Mouse (Mus musculus): ENCODE results near the gene Itpkb. TPM values are rescaled to one million over a fixed set of nuclear protein-coding genes. Genes with fewer than 3 reads are reported as not detected.
A peak's percentile ranks its signal among the peaks of the same experiment; 100 is the strongest.

Itpkb gene
- polyA plus RNA-seq, 1 experiment from 2014 or later: 3.4 TPM

- no peak overlapping the region for H3K4me2 ChIP-seq
- 53% methylated on average over 4 of the region's 4 CpGs for WGBS
- H3K27ac ChIP-seq: no peak overlapping the region
- H3K27me3 ChIP-seq: peaks cover 10% of the 10 kb centered on the region
- no peak overlapping the region for H3K4me3 ChIP-seq
- H3K4me1 ChIP-seq (replicated peaks): peaks cover 8% of the 10 kb centered on the region; the same call in 1 of the 2 replicates
- H3K9me3 ChIP-seq: no peaks in the 10 kb centered on the region
- H3K36me3 ChIP-seq: no peaks in the 10 kb centered on the region
- H3K9ac ChIP-seq: no peak overlapping the region
- no peak for ATAC-seq (ENCODE audit: low FRiP score)
Measured at GRCm38 (mm10) chr1:180300997-180301396, 29.3 kb upstream of the Itpkb start.

DNA sequence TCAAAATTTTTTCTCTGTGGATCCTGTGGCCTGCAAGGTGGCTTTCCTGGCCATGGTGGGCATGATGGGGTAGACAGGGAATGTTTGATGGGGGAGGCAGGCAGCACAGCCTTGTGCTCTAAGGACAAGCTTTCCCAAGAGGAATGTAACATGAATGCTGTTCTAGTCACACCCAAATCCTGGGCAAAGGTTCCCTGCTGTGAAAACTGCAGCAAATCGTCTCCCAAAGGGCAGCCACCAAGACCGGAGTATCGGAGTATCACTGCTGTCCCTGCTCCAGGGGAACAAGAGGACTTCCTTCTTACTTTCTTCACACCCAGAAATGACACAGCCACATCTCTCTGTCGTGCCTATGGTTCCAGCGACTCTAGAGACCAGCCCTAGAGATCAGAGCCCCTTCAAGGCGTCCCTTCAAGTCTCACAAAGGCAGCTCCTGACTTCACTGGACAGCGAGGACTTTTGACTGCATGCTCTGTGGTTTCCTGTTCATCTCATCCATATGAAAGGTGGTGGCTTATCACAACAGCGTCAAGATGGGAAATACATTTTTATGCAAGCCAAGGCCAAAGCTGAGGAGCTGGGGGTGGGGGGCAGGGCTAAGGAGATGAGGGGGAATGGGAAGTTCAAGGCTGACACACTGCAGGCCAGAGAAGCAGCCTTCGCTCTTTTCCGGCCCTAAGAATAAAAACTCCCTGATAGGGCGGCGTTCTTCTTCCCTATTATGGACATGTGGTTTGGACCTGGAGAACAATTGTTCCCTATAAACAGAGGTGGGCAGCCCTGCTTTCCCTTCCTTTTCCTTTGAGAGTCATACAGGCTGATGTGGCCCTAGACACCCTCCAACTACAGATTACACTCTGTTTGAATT lies 27.8 kb upstream of the Itpkb start:
- Histone ChIP-seq H3K4me3 (no peak overlapping the region), H3K27ac (no peak overlapping the region), H3K9me3 (no peaks in the 10 kb centered on the region), H3K4me2 (no peak overlapping the region), H3K4me1 (replicated peaks) (peaks cover 8% of the 10 kb centered on the region; the same call in 1 of the 2 replicates), H3K36me3 (no peaks in the 10 kb centered on the region), H3K27me3 (peaks cover 11% of the 10 kb centered on the region), H3K9ac (no peak overlapping the region)
- 59% methylated on average over 12 of the region's 12 CpGs for WGBS
- no peak for ATAC-seq (ENCODE audit: low FRiP score)

DNA sequence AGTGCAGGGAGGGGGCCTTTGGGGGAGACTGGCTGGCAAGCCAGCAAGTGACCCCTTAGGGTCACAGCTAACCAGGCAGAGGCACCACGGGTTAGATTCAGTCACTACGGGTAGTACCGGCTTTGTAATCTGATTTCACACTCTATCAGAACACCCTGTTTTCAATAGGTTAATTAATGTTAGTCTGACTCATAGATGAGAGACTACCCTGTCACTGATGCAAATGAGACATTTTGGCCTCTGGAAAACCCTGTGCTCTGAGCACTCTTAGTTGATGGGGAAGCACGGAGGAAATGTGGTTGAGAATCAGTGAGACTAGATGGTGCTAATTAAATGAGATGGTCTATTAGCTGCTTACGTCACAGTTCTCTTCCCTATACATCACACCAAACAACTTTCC lies 26.7 kb upstream of the Itpkb start:
- no peak overlapping the region for H3K9ac ChIP-seq
- no peak overlapping the region for H3K4me2 ChIP-seq
- H3K4me3 ChIP-seq: no peak overlapping the region
- WGBS: 33% methylated on average over 5 of the region's 5 CpGs
- no peak for ATAC-seq (ENCODE audit: low FRiP score)
- no peaks in the 10 kb centered on the region for H3K36me3 ChIP-seq
- no peaks in the 10 kb centered on the region for H3K9me3 ChIP-seq
- H3K27ac ChIP-seq: no peak overlapping the region
- peaks cover 14% of the 10 kb centered on the region for H3K4me1 ChIP-seq (replicated peaks)
- H3K27me3 ChIP-seq: peaks cover 13% of the 10 kb centered on the region

DNA sequence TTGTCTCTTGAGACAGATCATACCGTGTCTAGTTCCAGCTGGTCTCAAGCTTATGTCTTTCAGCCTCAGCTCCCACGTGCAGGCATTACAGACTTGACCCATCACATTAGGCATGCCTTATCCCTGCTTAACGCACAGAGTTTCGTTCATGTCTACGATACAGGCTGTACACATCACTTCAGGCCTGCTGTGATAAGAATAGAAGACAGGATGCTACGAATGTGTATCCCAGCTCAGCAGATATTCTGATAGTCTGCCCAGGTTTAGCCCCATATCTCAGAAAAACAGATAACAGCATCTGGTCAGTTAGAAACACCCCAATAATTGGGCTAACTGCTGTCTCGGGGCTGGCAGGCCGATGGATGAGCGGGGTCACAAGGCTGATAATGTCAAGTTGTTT lies 23.4 kb upstream of the Itpkb start:
- Histone ChIP-seq H3K4me3 (no peak overlapping the region), H3K36me3 (no peaks in the 10 kb centered on the region), H3K9me3 (no peaks in the 10 kb centered on the region), H3K27me3 (peaks cover 16% of the 10 kb centered on the region), H3K27ac (no peak overlapping the region), H3K9ac (no peak overlapping the region), H3K4me2 (no peak overlapping the region), H3K4me1 (replicated peaks) (peaks cover 11% of the 10 kb centered on the region)
- WGBS: 84% methylated on average over 9 of the region's 9 CpGs
- no peak for ATAC-seq (ENCODE audit: low FRiP score)

DNA sequence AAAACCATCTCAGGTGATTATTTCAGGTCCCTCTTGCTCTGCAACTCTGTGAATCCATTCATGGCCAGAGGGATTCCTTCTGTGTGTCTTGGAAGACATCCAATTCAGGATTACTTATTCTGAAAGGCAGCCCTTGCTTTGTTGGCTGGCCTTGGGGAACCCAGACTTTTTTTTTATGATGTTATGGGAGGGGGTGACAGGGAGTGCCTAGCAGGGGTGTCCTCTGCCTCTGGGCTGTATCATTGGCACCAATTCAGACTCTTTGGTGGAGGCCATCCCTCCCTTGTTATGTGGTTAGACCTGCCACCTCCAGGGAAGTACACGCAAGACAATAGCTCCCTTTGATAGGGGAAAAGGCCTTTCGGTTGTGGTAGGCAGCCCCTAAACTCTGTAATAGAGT lies 22.6 kb upstream of the Itpkb start:
- no peaks in the 10 kb centered on the region for H3K36me3 ChIP-seq
- H3K9me3 ChIP-seq: no peaks in the 10 kb centered on the region
- no peak overlapping the region for H3K27ac ChIP-seq
- H3K4me3 ChIP-seq: no peak overlapping the region
- 53% methylated on average over 2 of the region's 2 CpGs for WGBS
- peaks cover 9% of the 10 kb centered on the region for H3K27me3 ChIP-seq
- no peak overlapping the region for H3K4me2 ChIP-seq
- peaks cover 18% of the 10 kb centered on the region for H3K4me1 ChIP-seq (replicated peaks)
- H3K9ac ChIP-seq: no peak overlapping the region
- no peak for ATAC-seq (ENCODE audit: low FRiP score)

- Histone ChIP-seq H3K4me3 (no peak overlapping the region), H3K9me3 (no peaks in the 10 kb centered on the region), H3K27ac (no peak overlapping the region), H3K9ac (no peak overlapping the region), H3K27me3 (peaks cover 6% of the 10 kb centered on the region), H3K4me2 (no peak overlapping the region), H3K36me3 (no peaks in the 10 kb centered on the region), H3K4me1 (replicated peaks) (peaks cover 26% of the 10 kb centered on the region)
- no peak for ATAC-seq (ENCODE audit: low FRiP score)
- WGBS: 74% methylated on average over 4 of the region's 4 CpGs
Measured at GRCm38 (mm10) chr1:180308897-180309296, 21.4 kb upstream of the Itpkb start.

- Histone ChIP-seq H3K4me3 (no peak overlapping the region), H3K4me2 (peak overlapping the region; percentile 56), H3K27me3 (peaks cover 6% of the 10 kb centered on the region; the same call in 1 of the 2 replicates), H3K9ac (0 out of 2 replicates have a peak overlapping the region, but pooled peaks have one; percentile 7), H3K4me1 (replicated peaks) (peaks cover 30% of the 10 kb centered on the region), H3K9me3 (no peaks in the 10 kb centered on the region), H3K27ac (peak overlapping the region; percentile 83), H3K36me3 (no peaks in the 10 kb centered on the region)
- no peak for ATAC-seq (ENCODE audit: low FRiP score)
- WGBS: 21% methylated on average over 6 of the region's 6 CpGs
Measured at GRCm38 (mm10) chr1:180312286-180312685, 18.0 kb upstream of the Itpkb start.

DNA sequence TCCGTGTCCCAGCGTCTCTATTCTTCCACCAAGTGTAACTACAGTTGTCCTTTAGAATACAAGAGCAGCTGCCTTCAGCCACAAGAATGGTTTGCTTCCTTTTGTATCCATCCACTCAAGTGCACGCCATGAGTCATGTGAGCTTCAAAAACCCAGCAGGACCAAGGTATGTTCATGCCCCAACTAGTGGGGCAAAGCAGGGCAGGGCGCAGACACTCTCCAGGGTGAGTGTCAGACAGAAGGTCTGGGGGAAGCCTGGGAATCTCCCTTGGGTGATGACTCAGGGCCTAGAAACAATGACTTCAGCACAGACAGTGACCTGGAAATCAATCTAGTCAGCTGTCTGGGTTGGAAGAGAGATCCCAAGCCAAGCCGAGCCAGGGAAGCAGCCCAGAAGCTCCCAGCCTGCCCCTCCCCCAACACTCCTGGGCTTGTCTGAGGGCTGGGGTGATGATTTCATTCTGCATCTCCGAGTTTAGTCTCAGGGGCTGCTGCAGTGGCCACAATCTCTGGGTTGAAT lies 17.4 kb upstream of the Itpkb start:
- peak overlapping the region; percentile 83 for H3K27ac ChIP-seq
- peaks cover 3% of the 10 kb centered on the region; the same call in 1 of the 2 replicates for H3K27me3 ChIP-seq
- peak; percentile 79 for ATAC-seq (ENCODE audit: low FRiP score)
- no peaks in the 10 kb centered on the region for H3K9me3 ChIP-seq
- peak overlapping the region; percentile 7; the same call in 1 of the 2 replicates for H3K9ac ChIP-seq
- H3K36me3 ChIP-seq: no peaks in the 10 kb centered on the region
- peaks cover 27% of the 10 kb centered on the region for H3K4me1 ChIP-seq (replicated peaks)
- peak overlapping the region; percentile 56 for H3K4me2 ChIP-seq
- no peak overlapping the region for H3K4me3 ChIP-seq
- WGBS: 14% methylated on average over 6 of the region's 6 CpGs

DNA sequence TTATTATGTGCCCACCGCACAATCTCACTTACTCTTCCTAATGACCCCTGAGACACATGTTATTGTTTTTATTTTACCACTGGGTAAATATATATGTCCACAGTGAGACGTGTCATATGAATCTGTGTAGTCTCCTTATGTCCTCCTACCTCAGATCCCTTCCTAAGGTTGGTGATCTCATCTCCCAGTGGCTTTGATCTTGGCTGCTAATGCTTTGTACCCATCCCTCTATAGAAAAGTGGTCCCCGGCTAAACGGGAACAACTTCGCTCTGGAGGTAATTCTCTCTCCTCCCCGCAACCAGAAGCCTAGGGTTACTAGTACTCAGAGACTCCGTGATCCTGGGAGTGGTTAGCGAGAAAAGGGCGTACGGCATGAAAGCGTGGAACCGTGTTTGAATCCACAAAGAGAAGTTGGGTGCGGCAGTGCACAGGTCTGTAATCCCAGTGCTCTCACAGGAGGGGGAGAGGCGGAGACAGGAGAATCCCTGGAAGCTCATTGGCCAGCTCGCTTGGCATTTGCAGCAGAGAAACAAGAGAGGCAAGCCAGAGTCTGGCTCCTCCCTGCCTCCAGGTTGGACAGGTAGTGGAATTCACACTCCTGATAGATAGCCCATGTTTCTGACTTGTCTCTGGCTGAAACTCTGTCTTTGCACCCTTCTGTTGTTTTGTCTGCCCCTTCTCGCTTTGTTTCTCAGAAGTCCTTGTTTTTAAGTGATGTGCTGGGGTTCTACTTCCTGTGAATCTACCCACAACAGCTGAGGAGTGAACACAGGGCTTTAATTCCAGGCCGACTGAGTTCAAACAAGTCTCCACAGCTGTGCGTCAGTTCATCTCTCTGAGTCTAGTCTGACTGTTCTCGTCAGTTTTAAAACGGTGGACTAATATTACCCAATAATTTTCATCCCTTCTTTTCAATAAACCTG lies 16.5 kb upstream of the Itpkb start:
- no peaks in the 10 kb centered on the region for H3K36me3 ChIP-seq
- H3K27ac ChIP-seq: peak overlapping the region; percentile 83
- H3K9ac ChIP-seq: peak overlapping the region; percentile 53
- ATAC-seq (ENCODE audit: low FRiP score): peak; percentile 83
- H3K4me2 ChIP-seq: peak overlapping the region; percentile 56
- WGBS: 12% methylated on average over 20 of the region's 20 CpGs
- H3K27me3 ChIP-seq: peaks cover 3% of the 10 kb centered on the region; the same call in 1 of the 2 replicates
- H3K4me3 ChIP-seq: peak overlapping the region; percentile 31
- H3K9me3 ChIP-seq: no peaks in the 10 kb centered on the region
- peaks cover 24% of the 10 kb centered on the region for H3K4me1 ChIP-seq (replicated peaks)

DNA sequence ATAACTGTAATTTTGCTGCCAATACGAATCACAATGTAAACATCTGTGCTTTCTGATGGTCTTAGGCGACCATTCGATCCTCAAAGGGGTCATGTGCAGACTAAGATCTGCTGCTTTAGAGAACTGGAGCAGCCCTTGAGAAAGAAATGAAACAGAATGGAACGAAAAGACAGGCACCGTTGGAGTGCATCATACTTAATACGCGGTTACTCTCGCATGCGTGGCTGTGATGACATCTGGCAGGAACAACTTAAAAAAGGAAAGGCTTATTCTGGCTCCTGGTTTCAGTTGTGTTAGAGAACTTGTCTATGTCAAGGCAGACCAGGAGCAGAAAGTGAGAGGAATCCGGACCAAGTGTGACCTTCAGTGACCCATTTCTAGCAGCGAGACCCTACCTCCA lies 15.6 kb upstream of the Itpkb start:
- H3K4me3 ChIP-seq: no peak overlapping the region
- no peak for ATAC-seq (ENCODE audit: low FRiP score)
- no peak overlapping the region for H3K4me2 ChIP-seq
- peaks cover 3% of the 10 kb centered on the region; the same call in 1 of the 2 replicates for H3K27me3 ChIP-seq
- H3K9me3 ChIP-seq: no peaks in the 10 kb centered on the region
- H3K9ac ChIP-seq: no peak overlapping the region
- H3K4me1 ChIP-seq (replicated peaks): peaks cover 24% of the 10 kb centered on the region
- H3K36me3 ChIP-seq: no peaks in the 10 kb centered on the region
- H3K27ac ChIP-seq: no peak overlapping the region
- 83% methylated on average over 11 of the region's 11 CpGs for WGBS

DNA sequence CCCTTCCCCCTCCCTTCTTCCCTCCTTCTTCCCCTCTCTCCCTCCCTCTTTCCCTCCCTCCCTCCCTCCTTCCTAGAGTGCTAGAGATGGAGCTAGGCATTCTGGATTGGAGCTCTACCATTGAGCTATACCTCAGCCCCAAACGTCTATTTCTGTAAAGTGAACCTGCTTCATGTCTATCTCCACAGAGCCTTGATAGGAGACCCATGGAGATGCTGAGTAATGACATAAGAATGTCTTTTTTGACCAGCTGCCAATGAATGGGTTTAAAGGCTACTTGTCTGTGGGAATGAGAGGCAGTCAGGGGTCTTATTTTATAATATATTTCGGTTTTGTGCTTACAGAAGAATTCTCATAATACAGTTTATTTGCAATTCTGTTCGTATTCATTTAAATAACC lies 15.2 kb upstream of the Itpkb start:
- Histone ChIP-seq H3K27ac (no peak overlapping the region), H3K9me3 (no peaks in the 10 kb centered on the region), H3K4me3 (no peak overlapping the region), H3K27me3 (peaks cover 3% of the 10 kb centered on the region; the same call in 1 of the 2 replicates), H3K4me1 (replicated peaks) (peaks cover 24% of the 10 kb centered on the region), H3K4me2 (no peak overlapping the region), H3K9ac (no peak overlapping the region), H3K36me3 (no peaks in the 10 kb centered on the region)
- ATAC-seq (ENCODE audit: low FRiP score): no peak
- WGBS: 76% methylated on average over 3 of the region's 3 CpGs

DNA sequence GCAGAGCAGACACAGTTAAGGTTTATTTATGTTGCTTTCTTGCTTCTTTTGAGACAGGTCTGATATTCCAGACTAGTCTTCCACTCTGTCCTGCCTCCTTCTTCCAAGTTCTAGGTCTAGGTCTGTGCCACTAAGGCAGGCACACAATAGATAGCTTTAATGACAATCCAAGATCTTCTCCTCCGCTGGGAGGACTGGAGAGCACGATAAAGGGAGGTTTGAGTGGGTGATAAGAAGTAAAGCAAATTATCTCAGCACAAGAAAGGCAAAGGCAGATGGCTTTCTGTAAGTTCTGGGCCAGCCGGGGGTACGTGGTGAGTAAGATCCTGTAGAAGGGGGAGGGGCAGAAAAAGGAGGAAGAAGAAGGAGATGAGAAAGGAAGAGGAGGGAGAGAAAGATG lies 12.8 kb upstream of the Itpkb start:
- peaks cover 18% of the 10 kb centered on the region for H3K4me1 ChIP-seq (replicated peaks)
- H3K27ac ChIP-seq: no peak overlapping the region
- no peaks in the 10 kb centered on the region for H3K36me3 ChIP-seq
- no peak for ATAC-seq (ENCODE audit: low FRiP score)
- H3K4me2 ChIP-seq: no peak overlapping the region
- 79% methylated on average over 4 of the region's 4 CpGs for WGBS
- H3K9ac ChIP-seq: no peak overlapping the region
- peaks cover 3% of the 10 kb centered on the region; the same call in 1 of the 2 replicates for H3K27me3 ChIP-seq
- no peaks in the 10 kb centered on the region for H3K9me3 ChIP-seq
- H3K4me3 ChIP-seq: no peak overlapping the region
